Mouse (Mus musculus): ENCODE measurements around the gene BC024978. TPM values are rescaled to one million over a fixed set of nuclear protein-coding genes. Genes with fewer than 3 reads are reported as not detected.

Gene BC024978
- polyA plus RNA-seq, 1 experiment: 18.8 TPM

GRCm38 (mm10) chr7:27228281-27228821 is 32.8 kb downstream of the BC024978 start, which contains the start of gene Itpkc:
Itpkc (minus strand) TSS chr7:27228661.
- Histone ChIP-seq H3K27me3 (ENCODE audit: control insufficient read depth, insufficient read depth, low read length) (no peaks in the 10 kb centered on the region), H3K27ac (ENCODE audit: insufficient read depth, low read length) (peak within 1 kb of the TSS; percentile 65), H3K4me1 (ENCODE audit: control insufficient read depth, insufficient read depth, low read length) (peaks cover 14% of the 10 kb centered on the region), H3K4me3 (replicated peaks; ENCODE audit: insufficient read depth, low read depth, low read length) (peak within 1 kb of the TSS; percentile 60)
- WGBS: under 1% methylated on average over 48 of the region's 49 CpGs
- TF ChIP-seq POLR2A (IDR thresholded peaks at IDR 0.05; ENCODE audit: borderline replicate concordance, insufficient read depth, low read length) (peak; percentile 98), CTCF (IDR thresholded peaks at IDR 0.05; ENCODE audit: borderline replicate concordance, insufficient read depth, low read depth, low read length) (no peak)
- peak; percentile 91 for DNase-seq

- Histone ChIP-seq H3K4me1 (ENCODE audit: control insufficient read depth, insufficient read depth, low read length) (peaks cover 14% of the 10 kb centered on the region), H3K27me3 (ENCODE audit: control insufficient read depth, insufficient read depth, low read length) (no peaks in the 10 kb centered on the region), H3K27ac (ENCODE audit: insufficient read depth, low read length) (peak overlapping the region; percentile 27; the same call in 1 of the 2 replicates), H3K4me3 (replicated peaks; ENCODE audit: insufficient read depth, low read depth, low read length) (peak overlapping the region; percentile 60)
- no peak for TF ChIP-seq POLR2A (IDR thresholded peaks at IDR 0.05; ENCODE audit: borderline replicate concordance, insufficient read depth, low read length)
- no peak for TF ChIP-seq CTCF (IDR thresholded peaks at IDR 0.05; ENCODE audit: borderline replicate concordance, insufficient read depth, low read depth, low read length)
- WGBS: 8% methylated on average over 6 of the region's 6 CpGs
- no peak for DNase-seq
These were observed 33.3 kb downstream of the BC024978 start for GRCm38 (mm10) chr7:27228865-27229264.

- Histone ChIP-seq H3K27ac (ENCODE audit: insufficient read depth, low read length) (no peak overlapping the region), H3K4me1 (ENCODE audit: control insufficient read depth, insufficient read depth, low read length) (peaks cover 4% of the 10 kb centered on the region), H3K4me3 (replicated peaks; ENCODE audit: insufficient read depth, low read depth, low read length) (no peak overlapping the region), H3K27me3 (ENCODE audit: control insufficient read depth, insufficient read depth, low read length) (no peaks in the 10 kb centered on the region)
- TF ChIP-seq CTCF (IDR thresholded peaks at IDR 0.05; ENCODE audit: borderline replicate concordance, insufficient read depth, low read depth, low read length) (peak; percentile 31; the same call in 1 of the 2 replicates), POLR2A (IDR thresholded peaks at IDR 0.05; ENCODE audit: borderline replicate concordance, insufficient read depth, low read length) (no peak)
- 74% methylated on average over 4 of the region's 4 CpGs for WGBS
- DNase-seq: no peak
These were observed 35.2 kb downstream of the BC024978 start for GRCm38 (mm10) chr7:27230781-27231180.

- no peak overlapping the region for H3K4me3 ChIP-seq (replicated peaks; ENCODE audit: insufficient read depth, low read depth, low read length)
- WGBS: 40% methylated on average over 7 of the region's 7 CpGs
- no peak for TF ChIP-seq POLR2A (IDR thresholded peaks at IDR 0.05; ENCODE audit: borderline replicate concordance, insufficient read depth, low read length)
- TF ChIP-seq CTCF (IDR thresholded peaks at IDR 0.05; ENCODE audit: borderline replicate concordance, insufficient read depth, low read depth, low read length): no peak
- peaks cover 4% of the 10 kb centered on the region for H3K4me1 ChIP-seq (ENCODE audit: control insufficient read depth, insufficient read depth, low read length)
- H3K27ac ChIP-seq (ENCODE audit: insufficient read depth, low read length): no peak overlapping the region
- DNase-seq: peak in 1 of 2 experiments; percentile 51
- H3K27me3 ChIP-seq (ENCODE audit: control insufficient read depth, insufficient read depth, low read length): no peaks in the 10 kb centered on the region
These were observed 36.2 kb downstream of the BC024978 start for GRCm38 (mm10) chr7:27231693-27232331.

- Histone ChIP-seq H3K4me3 (replicated peaks; ENCODE audit: insufficient read depth, low read depth, low read length) (peak within 1 kb of the TSS; percentile 90), H3K27ac (ENCODE audit: insufficient read depth, low read length) (no peak within 1 kb of the TSS), H3K4me1 (ENCODE audit: control insufficient read depth, insufficient read depth, low read length) (peaks cover 4% of the 10 kb centered on the region), H3K27me3 (ENCODE audit: control insufficient read depth, insufficient read depth, low read length) (no peaks in the 10 kb centered on the region)
- peak; percentile 89 to 92 for DNase-seq
- peak; percentile 29; the same call in 1 of the 2 replicates for TF ChIP-seq POLR2A (IDR thresholded peaks at IDR 0.05; ENCODE audit: borderline replicate concordance, insufficient read depth, low read length)
- no peak for TF ChIP-seq CTCF (IDR thresholded peaks at IDR 0.05; ENCODE audit: borderline replicate concordance, insufficient read depth, low read depth, low read length)
- under 1% methylated on average over 25 of the region's 25 CpGs for WGBS
These were observed 37.2 kb downstream of the BC024978 start, which contains the start of gene Coq8b for GRCm38 (mm10) chr7:27232781-27233281. Coq8b (plus strand) TSS chr7:27233023.

GRCm38 (mm10) chr7:27233300-27233699 is 37.7 kb downstream of the BC024978 start:
- WGBS: 0% methylated on average over 6 of the region's 6 CpGs
- H3K4me3 ChIP-seq (replicated peaks; ENCODE audit: insufficient read depth, low read depth, low read length): peak overlapping the region; percentile 90
- H3K27ac ChIP-seq (ENCODE audit: insufficient read depth, low read length): no peak overlapping the region
- DNase-seq: no peak
- TF ChIP-seq POLR2A (IDR thresholded peaks at IDR 0.05; ENCODE audit: borderline replicate concordance, insufficient read depth, low read length) (no peak), CTCF (IDR thresholded peaks at IDR 0.05; ENCODE audit: borderline replicate concordance, insufficient read depth, low read depth, low read length) (no peak)
- no peaks in the 10 kb centered on the region for H3K27me3 ChIP-seq (ENCODE audit: control insufficient read depth, insufficient read depth, low read length)
- H3K4me1 ChIP-seq (ENCODE audit: control insufficient read depth, insufficient read depth, low read length): peaks cover 4% of the 10 kb centered on the region

GRCm38 (mm10) chr7:27235726-27236125 is 40.1 kb downstream of the BC024978 start:
- Histone ChIP-seq H3K4me3 (replicated peaks; ENCODE audit: insufficient read depth, low read depth, low read length) (no peak overlapping the region), H3K27me3 (ENCODE audit: control insufficient read depth, insufficient read depth, low read length) (no peaks in the 10 kb centered on the region), H3K4me1 (ENCODE audit: control insufficient read depth, insufficient read depth, low read length) (peaks cover 4% of the 10 kb centered on the region), H3K27ac (ENCODE audit: insufficient read depth, low read length) (no peak overlapping the region)
- no peak for DNase-seq
- TF ChIP-seq POLR2A (IDR thresholded peaks at IDR 0.05; ENCODE audit: borderline replicate concordance, insufficient read depth, low read length) (no peak), CTCF (IDR thresholded peaks at IDR 0.05; ENCODE audit: borderline replicate concordance, insufficient read depth, low read depth, low read length) (no peak)
- 37% methylated on average over 2 of the region's 2 CpGs for WGBS

All from cerebellum, adult 2 months (tissue).